Mouse (Mus musculus) heart, postnatal 0 days (tissue): ENCODE data around the gene Fgf23.

ENCODE experiments used
- CTCF ChIP-seq: IDR thresholded peaks from 2 replicates; pipeline ENCODE4 v1.5.1; 2016; ENCODE audit warnings: antibody characterized with exemption, control low read depth, low read depth
- EP300 ChIP-seq: IDR thresholded peaks from 2 replicates; pipeline ENCODE4 v1.6.1; 2016; ENCODE audit warnings: antibody characterized with exemption, low read depth

- TF ChIP-seq CTCF, result peak; percentile 86
- TF ChIP-seq EP300, result no peak
Measured at GRCm38 (mm10) chr6:127122221-127122806, 49.6 kb downstream of the Fgf23 start.
